Mouse (Mus musculus): Measurements from ENCODE around the gene Smarcc2. TPM values are rescaled to one million over a fixed set of nuclear protein-coding genes. Genes with fewer than 3 reads are reported as not detected.

Gene Smarcc2
- total RNA-seq, 2 experiments from 2014 or later, result 43.4 to 44.6 TPM

- intact Hi-C loops (cut with DNase I; ENCODE audit: low total_unique reads), result no loop called here
- DNase-seq, result no peak
Observed at GRCm38 (mm10) chr10:128440407-128440806, 18.6 kb upstream of the Smarcc2 start.

- no peak for DNase-seq
- intact Hi-C loops (cut with DNase I; ENCODE audit: low total_unique reads), result no loop called here
Observed at GRCm38 (mm10) chr10:128441324-128442119, 17.5 kb upstream of the Smarcc2 start.

- intact Hi-C loops (cut with DNase I; ENCODE audit: low total_unique reads), result no loop called here
Observed at GRCm38 (mm10) chr10:128442718-128443117, 16.3 kb upstream of the Smarcc2 start.

GRCm38 (mm10) chr10:128444354-128444753 lies 14.7 kb upstream of the Smarcc2 start:
- intact Hi-C loops (cut with DNase I; ENCODE audit: low total_unique reads), result no loop called here
- DNase-seq, result no peak

More at GRCm38 (mm10) chr10:128442718-128443117, 16.3 kb upstream of the Smarcc2 start:
- no peak for DNase-seq

DNA sequence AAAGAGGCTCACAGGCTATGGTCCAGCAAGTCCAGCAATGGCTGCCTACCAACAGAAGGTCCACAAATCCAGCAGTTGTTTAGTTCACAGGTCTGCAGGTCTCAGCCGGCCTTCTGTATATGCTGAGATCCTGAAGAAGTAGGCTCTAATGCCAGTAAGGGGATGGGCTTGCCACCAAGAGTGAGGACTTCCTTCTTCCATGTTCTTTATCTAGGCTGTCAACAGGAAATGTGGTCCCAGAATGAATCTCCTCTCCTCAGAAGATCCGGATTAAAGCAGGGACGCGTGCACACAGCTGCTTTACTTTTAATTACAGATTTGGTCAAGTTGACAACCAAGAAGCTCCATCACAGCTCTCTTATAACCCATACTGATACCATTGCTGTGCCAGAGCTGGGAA lies 13.6 kb upstream of the Smarcc2 start:
- DNase-seq, result no peak
- intact Hi-C loops (cut with DNase I; ENCODE audit: low total_unique reads), result no loop called here

DNA sequence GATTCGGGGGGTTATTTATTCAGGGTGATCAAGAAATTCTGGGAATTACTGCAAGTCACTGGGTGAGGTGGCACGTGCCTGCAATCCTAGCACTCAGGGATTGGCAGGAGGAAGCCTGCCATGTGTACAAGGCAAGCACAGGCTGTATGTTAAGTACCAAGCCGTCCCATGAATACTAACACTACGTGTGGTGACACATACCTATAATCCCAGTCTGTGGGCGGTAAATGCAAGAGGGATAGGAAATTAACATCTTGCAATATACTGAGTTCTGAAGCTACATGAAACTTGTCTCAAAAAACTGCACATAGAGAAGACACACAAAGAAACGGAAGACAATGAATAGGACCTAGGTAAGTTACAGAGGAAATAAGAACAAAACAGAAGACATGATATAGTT lies 8.0 kb upstream of the Smarcc2 start:
- DNase-seq, result no peak
- intact Hi-C loops (cut with DNase I; ENCODE audit: low total_unique reads), result no loop called here

DNA sequence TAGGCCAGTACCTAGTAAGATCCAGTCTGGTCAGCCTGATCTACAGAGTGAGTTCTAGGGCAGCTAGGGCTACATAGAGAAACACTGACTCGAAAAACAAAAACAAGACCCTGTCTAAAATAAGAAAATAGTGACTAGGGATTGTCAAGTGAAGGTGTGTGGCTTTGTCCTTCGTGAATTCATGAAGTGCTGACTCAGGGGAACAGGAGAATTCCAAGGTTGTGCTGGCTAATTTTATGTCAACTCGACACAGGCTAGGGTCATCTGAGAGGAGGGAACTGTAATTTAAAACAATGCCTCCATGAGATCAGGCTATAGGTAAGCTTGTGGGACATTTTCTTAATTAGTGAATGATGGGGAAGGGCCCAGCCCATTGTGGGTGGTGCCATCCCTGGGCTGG lies 4.6 kb upstream of the Smarcc2 start:
- intact Hi-C loops (cut with DNase I; ENCODE audit: low total_unique reads), result loop anchor here (2.0 kb wide), 1 partner anchor 46 kb away; no protein-coding TSS in a partner anchor
- no peak for DNase-seq

- intact Hi-C loops (cut with DNase I; ENCODE audit: low total_unique reads), result loop anchor here (2.0 to 5.0 kb wide), 3 partner anchors 46 to 123 kb away; partner anchors contain the start of gene Coq10a
Observed at GRCm38 (mm10) chr10:128455280-128455679, 3.8 kb upstream of the Smarcc2 start.

DNA sequence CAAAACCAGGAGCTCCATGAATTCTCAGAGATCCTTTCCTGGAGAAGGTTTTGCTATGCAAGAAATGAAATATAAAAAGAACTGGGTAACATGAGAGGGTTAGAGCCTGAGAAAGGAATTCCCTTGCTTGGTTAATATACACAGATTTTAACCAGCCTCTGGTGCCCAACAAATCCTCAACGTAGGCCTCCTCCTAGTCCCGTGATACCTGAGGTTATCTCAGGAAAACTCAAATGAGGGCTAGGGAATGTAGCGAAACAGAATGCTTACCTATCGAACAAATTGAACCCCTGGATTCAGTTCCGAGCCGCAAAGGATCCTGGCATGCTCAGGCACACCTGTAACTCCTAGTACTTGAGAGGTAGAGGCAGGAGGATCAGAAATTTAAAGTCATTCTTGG lies 1.4 kb upstream of the Smarcc2 start:
- no peak for DNase-seq
- intact Hi-C loops (cut with DNase I; ENCODE audit: low total_unique reads), result loop anchor here (5.0 kb wide), 2 partner anchors 90 to 125 kb away; partner anchors contain the start of gene Coq10a

More at GRCm38 (mm10) chr10:128455280-128455679, 3.8 kb upstream of the Smarcc2 start:
- DNase-seq, result peak; percentile 71

- peak; percentile 88 for DNase-seq
- intact Hi-C loops (cut with DNase I; ENCODE audit: low total_unique reads), result loop anchor here (5.0 kb wide), 2 partner anchors 91 to 126 kb away; partner anchors contain the start of gene Coq10a
Observed at GRCm38 (mm10) chr10:128458348-128458718, 715 bp upstream of the Smarcc2 start.

DNA sequence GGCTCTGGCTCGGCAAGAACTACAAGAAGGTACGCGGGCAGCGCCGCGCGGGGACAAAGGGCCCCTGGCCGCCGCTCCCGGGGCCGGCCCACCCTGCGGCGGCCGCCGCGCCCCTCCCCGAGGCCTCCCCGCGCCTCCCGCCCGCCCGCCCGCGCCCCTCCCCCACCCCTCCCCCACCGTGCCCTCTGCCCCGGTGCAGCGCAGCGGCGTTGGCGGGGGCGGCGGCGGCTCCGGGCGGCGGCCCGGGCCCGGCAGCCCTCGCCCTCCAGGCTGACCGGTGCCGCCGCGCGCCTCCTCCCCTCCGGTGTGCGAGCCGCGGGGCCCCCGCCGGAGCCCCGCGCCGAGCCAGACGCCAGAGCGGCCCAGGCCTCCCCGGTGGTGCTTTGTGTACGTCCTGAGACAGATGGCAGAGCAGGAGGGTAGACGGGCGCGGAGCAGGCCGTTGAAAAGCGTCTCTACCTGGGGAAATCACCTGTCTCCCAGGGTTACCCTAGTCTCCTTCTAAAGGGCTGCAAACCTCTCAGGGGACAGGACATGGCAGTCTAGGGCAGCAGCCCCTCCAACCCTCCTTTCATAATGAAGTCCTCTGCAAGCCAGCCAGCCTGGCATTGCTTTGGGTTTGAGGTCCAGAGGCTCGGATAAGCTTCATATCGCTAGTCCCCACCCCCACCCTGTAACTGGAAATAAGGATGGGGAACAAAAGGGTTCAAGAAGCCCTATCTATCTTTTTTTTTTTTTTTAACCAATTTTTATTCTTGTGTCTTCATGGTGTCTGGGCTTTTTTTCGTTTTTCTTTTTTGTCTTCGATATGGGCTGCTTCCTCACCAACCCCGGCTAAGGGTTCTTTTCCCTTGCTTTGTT lies 591 bp downstream of the Smarcc2 start:
- intact Hi-C loops (cut with DNase I; ENCODE audit: low total_unique reads), result loop anchor here (5.0 kb wide), 2 partner anchors 92 to 127 kb away; partner anchors contain the start of gene Coq10a
- peak; percentile 42 for DNase-seq

GRCm38 (mm10) chr10:128460270-128460630 lies 1.2 kb downstream of the Smarcc2 start:
- intact Hi-C loops (cut with DNase I; ENCODE audit: low total_unique reads), result no loop called here
- DNase-seq, result no peak

GRCm38 (mm10) chr10:128474366-128474765 lies 15.3 kb downstream of the Smarcc2 start:
- intact Hi-C loops (cut with DNase I; ENCODE audit: low total_unique reads), result no loop called here
- no peak for DNase-seq

DNA sequence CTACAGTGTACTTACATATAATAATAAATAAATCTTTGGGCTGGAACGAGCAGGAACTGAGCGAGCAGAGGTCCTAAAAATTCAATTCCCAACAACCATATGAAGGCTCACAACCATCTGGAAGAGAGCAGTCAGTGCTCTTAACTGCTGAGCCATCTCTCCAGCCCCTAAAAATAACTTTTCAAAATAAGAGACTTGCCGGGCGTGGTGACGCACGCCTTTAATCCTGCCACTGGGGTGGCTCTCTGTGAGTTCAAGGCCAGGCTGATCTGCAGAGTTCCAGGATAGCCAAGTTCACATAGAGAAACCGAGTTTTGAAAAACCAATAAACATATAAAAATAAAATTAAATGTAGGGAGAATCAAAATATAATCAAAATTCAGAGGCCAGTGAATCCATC lies 27.3 kb downstream of the Smarcc2 start:
- no peak for DNase-seq
- intact Hi-C loops (cut with DNase I; ENCODE audit: low total_unique reads), result no loop called here

GRCm38 (mm10) chr10:128487861-128488712 lies 29.0 kb downstream of the Smarcc2 start:
- no peak for DNase-seq
- intact Hi-C loops (cut with DNase I; ENCODE audit: low total_unique reads), result no loop called here

DNA sequence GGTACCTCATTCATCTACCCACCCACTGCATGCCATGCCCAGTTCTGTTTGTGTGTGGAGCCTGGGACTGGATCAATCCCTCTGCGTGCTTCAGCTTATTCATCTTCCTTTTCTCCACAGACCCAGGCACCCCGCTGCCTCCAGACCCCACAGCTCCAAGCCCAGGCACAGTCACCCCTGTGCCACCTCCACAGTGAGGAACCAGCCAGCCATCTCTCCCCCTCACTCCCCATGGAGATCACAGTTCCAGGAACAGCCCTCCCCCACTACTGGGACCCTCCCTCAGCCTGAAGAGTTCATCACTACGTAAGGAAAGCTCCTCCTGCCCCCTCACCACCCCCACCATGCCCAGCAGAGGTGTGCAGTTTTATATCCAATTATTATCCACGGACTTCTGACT lies 29.7 kb downstream of the Smarcc2 start:
- DNase-seq, result no peak
- intact Hi-C loops (cut with DNase I; ENCODE audit: low total_unique reads), result no loop called here

- intact Hi-C loops (cut with DNase I; ENCODE audit: low total_unique reads), result no loop called here
- no peak for DNase-seq
Observed at GRCm38 (mm10) chr10:128489380-128489779, 30.3 kb downstream of the Smarcc2 start.

DNA sequence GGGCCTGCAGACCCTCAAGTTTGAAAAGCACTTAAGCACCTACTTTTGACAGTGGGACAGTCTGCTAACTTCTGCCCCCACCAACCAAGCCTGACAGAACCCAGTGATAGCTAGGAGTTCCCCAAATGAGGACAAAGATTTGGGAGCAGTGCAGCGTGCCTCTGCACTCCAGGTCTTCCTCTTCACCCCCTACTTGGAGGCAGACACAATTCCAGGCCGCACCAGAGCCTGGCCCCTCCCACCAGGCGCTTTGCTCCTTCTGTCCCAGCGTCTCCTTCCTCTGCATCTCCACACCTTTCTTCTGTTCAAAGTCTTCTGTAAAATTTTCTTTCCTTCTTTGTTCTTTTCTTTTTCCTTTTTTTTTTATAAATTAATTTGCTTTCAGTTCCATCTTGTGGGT lies 30.7 kb downstream of the Smarcc2 start:
- no peak for DNase-seq
- intact Hi-C loops (cut with DNase I; ENCODE audit: low total_unique reads), result no loop called here

DNA sequence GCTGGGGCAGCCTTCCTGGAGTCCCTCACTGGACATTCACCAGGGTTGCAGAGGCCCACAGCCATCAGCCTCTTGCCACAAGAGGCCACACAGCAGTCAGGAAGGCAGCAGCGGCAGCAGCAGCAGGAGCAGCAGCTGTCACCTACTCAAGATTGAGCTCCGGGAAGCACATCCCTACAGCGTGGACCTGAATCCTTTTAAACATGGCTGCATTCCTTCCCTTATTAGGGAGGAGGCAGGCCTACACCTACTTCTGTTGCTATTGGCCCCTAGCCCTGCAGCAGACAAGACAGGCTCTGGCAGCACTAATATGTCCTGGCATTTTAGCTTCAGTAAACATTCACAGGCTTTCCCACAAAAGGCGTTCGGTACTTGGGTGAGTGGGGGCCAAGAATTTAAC lies 31.2 kb downstream of the Smarcc2 start:
- no peak for DNase-seq

More for the DNA sequence above, 31.2 kb downstream of the Smarcc2 start:
- intact Hi-C loops (cut with DNase I; ENCODE audit: low total_unique reads), result no loop called here

All from gastrocnemius, postnatal 14 days (tissue).